Mouse (Mus musculus) spleen, adult 2 months (tissue): ENCODE measurements around the gene Micu1.

ENCODE experiments used
- CTCF ChIP-seq: fragments of 200-500 bp; IDR thresholded peaks from 2 replicates; pipeline ENCODE4 v1.5.1; 2011; ENCODE audit warnings: mild to moderate bottlenecking, inconsistent platforms; ENCODE audit not compliant: insufficient read depth, insufficient read length, insufficient replicate concordance; ENCODE audit errors: extremely low read depth
- POLR2A ChIP-seq: fragments of 200-500 bp; IDR thresholded peaks from 2 replicates; pipeline ENCODE4 v1.6.1; 2011; ENCODE audit warnings: low read depth, low read length, inconsistent platforms

- TF ChIP-seq CTCF (no peak), POLR2A (no peak)
Measured at GRCm38 (mm10) chr10:59898935-59899334, 196.7 kb downstream of the Micu1 start.
